Mouse (Mus musculus): ENCODE results near the gene Ndufv1.
"Not testable (repeated sequence)": the region's sequence is repeated elsewhere in the genome, so short reads cannot be mapped to it uniquely, and the experiment has no call there.

Gene Ndufv1

GRCm38 (mm10) chr19:3974608-3975007 lies 38.0 kb downstream of the Ndufv1 start:
- ATAC-seq (ENCODE audit: low TSS enrichment) = not testable (repeated sequence)

GRCm38 (mm10) chr19:3972229-3972628 lies 40.4 kb downstream of the Ndufv1 start, which contains the start of gene Aldh3b2:
Gene Aldh3b2, plus strand, starts transcription at chr19:3972328.
- ATAC-seq (ENCODE audit: low TSS enrichment) = no peak

GRCm38 (mm10) chr19:3967258-3967657 lies 45.3 kb downstream of the Ndufv1 start:
- no peak for ATAC-seq (ENCODE audit: low TSS enrichment)

- peak; percentile 23; the same call in 1 of the 2 replicates for ATAC-seq (ENCODE audit: low TSS enrichment)
Observed at GRCm38 (mm10) chr19:3966330-3967075, 46.1 kb downstream of the Ndufv1 start.

- ATAC-seq (ENCODE audit: low TSS enrichment) = no peak
Observed at GRCm38 (mm10) chr19:3964030-3964429, 48.6 kb downstream of the Ndufv1 start.

- no peak for ATAC-seq (ENCODE audit: low TSS enrichment)
Observed at GRCm38 (mm10) chr19:3962469-3962868, 50.1 kb downstream of the Ndufv1 start.

- ATAC-seq (ENCODE audit: low TSS enrichment) = not testable (repeated sequence)
Observed at GRCm38 (mm10) chr19:3961805-3962204, 50.8 kb downstream of the Ndufv1 start.

- no peak for ATAC-seq (ENCODE audit: low TSS enrichment)
Observed at GRCm38 (mm10) chr19:3960211-3960610, 52.4 kb downstream of the Ndufv1 start.

- no peak for ATAC-seq (ENCODE audit: low TSS enrichment)
Observed at GRCm38 (mm10) chr19:3959030-3959429, 53.6 kb downstream of the Ndufv1 start.

- ATAC-seq (ENCODE audit: low TSS enrichment) = no peak
Observed at GRCm38 (mm10) chr19:3958470-3958869, 54.1 kb downstream of the Ndufv1 start, which contains the start of gene Aldh3b3. Gene Aldh3b3, plus strand, starts transcription at chr19:3958645.

All from frontal cortex, adult (tissue).